ENCODE assay signal across 7 mouse cellular contexts in the genomic region with DNA sequence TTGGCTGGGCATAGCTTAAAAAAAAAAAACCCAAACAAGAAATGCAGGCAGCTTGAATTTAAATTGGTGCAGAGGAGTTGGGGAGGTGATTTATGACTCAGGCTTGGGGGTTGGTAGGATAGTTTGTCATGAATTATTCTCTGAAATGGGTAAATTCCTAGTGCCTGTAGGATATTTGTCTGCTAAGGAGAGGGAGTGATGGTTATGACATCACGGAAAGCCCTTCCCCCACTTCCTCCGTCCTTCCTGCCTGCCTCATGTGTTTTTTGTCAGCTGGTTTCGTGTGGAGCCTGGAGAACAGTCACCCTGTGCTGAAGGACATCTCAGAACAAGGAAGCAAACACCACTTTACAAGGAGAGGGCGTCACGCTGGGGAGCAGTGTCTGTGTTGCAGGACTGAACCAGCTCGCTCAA. TPM values are rescaled to one million over a fixed set of nuclear protein-coding genes. Genes with fewer than 3 reads are reported as not detected.
DNase-seq lines count a peak whose midpoint lies in the region; ATAC-seq and TF ChIP-seq lines count a peak whose summit lies in the region.

No protein-coding gene starts in this region.

- 5% methylated on average over 6 of the region's 6 CpGs for WGBS in macrophage (ENCODE audit: missing documents)
- 14% methylated on average over 6 of the region's 6 CpGs for WGBS in stomach, embryonic 15.5 days

- TF ChIP-seq CTCF in G1E (IDR thresholded peaks at IDR 0.05; ENCODE audit: low read depth, low read length) = no peak

- DNase-seq in G1E (ENCODE audit: low spot score) = no peak
- peak; percentile 31 to 49 for DNase-seq in adrenal gland, adult 18-20 months (ENCODE audit: low spot score in 2 of 2)
- DNase-seq in frontal cortex, postnatal 36 days (ENCODE audit: low spot score in 2 of 2) = peak; percentile 53 to 57
- DNase-seq in left cerebral cortex, postnatal 14 days (ENCODE audit: low spot score in 2 of 2) = peak; percentile 66 to 70

- H3K4me2 ChIP-seq in stomach, embryonic 15.5 days = no peak overlapping the region; the same call in 1 of the 2 replicates

- H3K36me3 ChIP-seq in G1E (replicated peaks) (peaks cover 44% of the 10 kb centered on the region), macrophage (ENCODE audit: inconsistent target) (no peaks in the 10 kb centered on the region)
- H3K36me3 ChIP-seq in stomach, embryonic 15.5 days = no peaks in the 10 kb centered on the region

- H3K9ac ChIP-seq in stomach, embryonic 15.5 days = no peak overlapping the region

- peak overlapping the region; percentile 63 for H3K27ac ChIP-seq in macrophage
- peak overlapping the region; percentile 48 for H3K27ac ChIP-seq in stomach, embryonic 15.5 days

- H3K79me2 ChIP-seq in macrophage (ENCODE audit: inconsistent target) = peaks cover 98% of the 10 kb centered on the region

- peak; percentile 35 for ATAC-seq in G1E (ENCODE audit: extremely low read depth, insufficient number of reproducible peaks, low FRiP score, poor library complexity, severe bottlenecking)
- ATAC-seq in inflammation-experienced regulatory T-cells, adult 6 months = peak; percentile 74
- ATAC-seq in stomach, embryonic 15.5 days (ENCODE audit: insufficient read depth, low FRiP score, low read depth) = peak; percentile 79

- no peak overlapping the region; the same call in 1 of the 2 replicates for H3K4me3 ChIP-seq in G1E (ENCODE audit: low read depth, low read length)
- no peak overlapping the region for H3K4me3 ChIP-seq in macrophage (ENCODE audit: inconsistent target)
- no peak overlapping the region for H3K4me3 ChIP-seq in stomach, embryonic 15.5 days (replicated peaks)

- no peaks in the 10 kb centered on the region for H3K9me3 ChIP-seq in G1E (replicated peaks)
- no peaks in the 10 kb centered on the region for H3K9me3 ChIP-seq in stomach, embryonic 15.5 days

- no peaks in the 10 kb centered on the region for H3K27me3 ChIP-seq in G1E (ENCODE audit: insufficient read depth, low read length)
- no peaks in the 10 kb centered on the region for H3K27me3 ChIP-seq in stomach, embryonic 15.5 days (replicated peaks)

- intact Hi-C loops in left cerebral cortex, postnatal 14 days (cut with DNase I) = no loop called here

- H3K4me1 ChIP-seq in G1E (ENCODE audit: insufficient read depth, low read depth, low read length) = peaks cover 65% of the 10 kb centered on the region
- H3K4me1 ChIP-seq in stomach, embryonic 15.5 days = peaks cover 43% of the 10 kb centered on the region

RNA-seq across cellular contexts. Expression of a gene that starts 31.7 kb away (rescaled TPM):
- total RNA-seq in G1E (2014; fragmentation: Nextera tagmentation) = 97.8 and 106 TPM in 2 replicates
- 55.8 and 67.3 TPM in 2 replicates for total RNA-seq in G1E (2017)
- polyA plus RNA-seq in G1E (2012) = 14.5 and 15.9 TPM in 2 replicates
- total RNA-seq in adrenal gland, adult 18-20 months (2021) = 10 to 100 TPM; 61.3 to 71.5 TPM
- polyA plus RNA-seq in inflammation-experienced regulatory T-cells, adult 6 months (2017; shearing (Covaris generic)) = 10 to 100 TPM; 22.3 to 29.7 (median 25.2) TPM
- 10 to 100 TPM; 87.3 to 91.2 TPM for total RNA-seq in left cerebral cortex, postnatal 14 days (2021)
- total RNA-seq in macrophage (2018; cell fraction: chromatin; rRNA removed) = 100 to 1,000 TPM in 3 of 26 experiments, 10 to 100 TPM in 23; 54.2 to 149 (median 85.4) TPM
- 10 to 100 TPM; 40.1 to 59.8 (median 43.8) TPM for total RNA-seq in macrophage (2018; cell fraction: cytosol; rRNA removed)
- total RNA-seq in macrophage (2018; cell fraction: nucleus; rRNA removed) = 10 to 100 TPM; 54.6 to 87.2 (median 64.8) TPM
- 22.5 to 30.9 TPM (median 25.6 TPM) in 3 replicates for polyA plus RNA-seq in macrophage (2018)
- polyA plus RNA-seq in stomach, embryonic 15.5 days (2015; fragmentation: Nextera tagmentation; extraction: Ambion mirVana) = 8.0 and 9.5 TPM in 2 replicates
